Mouse (Mus musculus): ENCODE data around the gene Usp54.
"Not testable (repeated sequence)": the region's sequence is repeated elsewhere in the genome, so short reads cannot be mapped to it uniquely, and the experiment has no call there.

Gene Usp54

GRCm38 (mm10) chr14:20609519-20609918, 31.3 kb downstream of the Usp54 start:
- DNase-seq, result no peak

- peak; percentile 12 to 40 for DNase-seq
Observed at GRCm38 (mm10) chr14:20607396-20608126, 33.3 kb downstream of the Usp54 start.

- DNase-seq, result no peak
Observed at GRCm38 (mm10) chr14:20601287-20601686, 39.6 kb downstream of the Usp54 start.

DNA sequence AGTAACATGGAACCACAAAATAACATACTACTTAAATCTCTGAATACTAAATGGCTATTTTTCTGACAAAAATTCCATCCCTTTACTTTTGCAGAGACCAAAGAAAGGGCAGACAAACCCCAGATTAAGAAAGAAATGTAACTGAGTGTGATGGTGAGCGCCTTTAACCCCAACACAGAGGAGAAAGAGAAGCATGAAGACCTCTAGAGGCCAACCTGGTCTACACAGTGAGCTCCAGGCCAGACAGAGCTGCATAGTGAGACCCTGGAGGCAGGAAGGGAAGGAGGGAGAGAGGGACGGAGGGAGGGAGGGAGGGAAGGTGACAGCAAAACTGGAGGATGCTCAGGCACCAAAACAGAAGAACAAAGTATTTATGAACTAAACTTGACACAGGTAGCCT, 40.7 kb downstream of the Usp54 start:
- DNase-seq, result no peak

DNA sequence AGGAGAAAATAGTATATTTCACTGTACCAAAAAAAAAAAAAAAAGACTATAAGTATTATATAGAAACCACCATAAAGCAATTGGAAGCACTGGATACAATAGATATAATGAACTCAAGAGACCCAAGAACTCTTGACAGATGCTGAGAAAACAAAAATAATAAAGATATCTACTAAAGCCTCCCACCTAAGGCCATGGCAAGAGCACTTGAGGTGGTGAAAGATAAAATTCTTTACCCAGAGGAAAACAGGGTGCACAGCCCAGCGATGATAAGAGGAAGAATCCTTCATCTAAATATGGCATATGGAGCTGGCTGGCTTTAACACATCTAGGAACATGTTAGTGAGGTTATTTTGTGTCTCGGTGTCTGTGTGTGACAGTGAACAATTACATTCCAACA, 41.3 kb downstream of the Usp54 start:
- no peak for DNase-seq

GRCm38 (mm10) chr14:20595781-20596180, 45.1 kb downstream of the Usp54 start:
- DNase-seq, result no peak

- DNase-seq, result no peak
Observed at GRCm38 (mm10) chr14:20587458-20587857, 53.4 kb downstream of the Usp54 start.

DNA sequence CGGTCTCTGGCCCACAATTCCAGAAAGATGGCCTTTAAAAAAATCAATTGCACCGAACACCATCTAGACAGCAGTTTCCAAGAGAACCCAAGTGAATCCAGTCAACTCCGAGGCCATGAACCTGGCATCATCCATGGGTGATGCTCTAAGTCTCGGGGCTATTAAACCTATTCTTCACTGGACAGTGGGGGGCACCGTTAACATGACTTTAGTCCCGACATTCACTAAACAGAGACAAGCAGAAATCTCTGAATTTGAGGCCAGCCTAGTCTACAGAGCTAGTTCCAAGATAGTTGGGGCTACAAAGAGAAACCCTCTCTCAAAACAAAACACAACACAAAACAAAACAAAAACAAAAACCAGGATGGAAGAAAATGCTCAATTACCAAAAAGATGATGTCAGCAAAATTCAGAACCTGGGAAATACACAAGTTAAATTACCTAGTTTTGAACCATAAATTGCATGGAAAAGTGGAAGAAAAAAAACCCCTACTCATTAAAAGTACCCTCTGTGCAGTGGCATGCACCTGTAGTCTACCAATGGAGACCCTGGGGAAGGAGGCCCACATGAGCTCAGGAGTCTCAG, 61.9 kb downstream of the Usp54 start:
- DNase-seq, result no peak

- peak; percentile 79 to 84 for DNase-seq
Observed at GRCm38 (mm10) chr14:20576179-20576578, 64.7 kb downstream of the Usp54 start.

DNA sequence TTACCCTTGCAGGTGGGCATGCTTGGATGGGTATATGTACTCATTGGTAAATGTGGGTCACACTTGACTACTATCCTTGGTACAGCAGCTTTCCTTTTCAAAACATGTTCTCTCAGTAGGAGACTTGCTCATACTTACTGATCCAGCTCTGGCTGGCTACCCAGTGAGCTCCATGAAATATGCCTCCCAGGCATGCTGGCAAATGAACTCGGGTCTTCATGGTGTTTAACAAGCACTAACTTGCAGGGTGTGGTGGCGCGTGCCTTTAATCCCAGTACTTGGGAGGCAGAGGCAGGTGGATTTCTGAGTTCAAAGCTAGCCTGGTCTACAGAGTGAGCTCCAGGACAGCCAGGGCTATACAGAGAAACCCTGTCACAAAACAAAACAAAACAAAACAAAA, 67.7 kb downstream of the Usp54 start:
- not testable (repeated sequence) for DNase-seq

GRCm38 (mm10) chr14:20565256-20566021, 75.4 kb downstream of the Usp54 start:
- DNase-seq, result no peak

GRCm38 (mm10) chr14:20564692-20565091, 76.2 kb downstream of the Usp54 start:
- DNase-seq, result peak; percentile 35 to 48

GRCm38 (mm10) chr14:20561897-20562296, 79.0 kb downstream of the Usp54 start:
- no peak for DNase-seq

DNA sequence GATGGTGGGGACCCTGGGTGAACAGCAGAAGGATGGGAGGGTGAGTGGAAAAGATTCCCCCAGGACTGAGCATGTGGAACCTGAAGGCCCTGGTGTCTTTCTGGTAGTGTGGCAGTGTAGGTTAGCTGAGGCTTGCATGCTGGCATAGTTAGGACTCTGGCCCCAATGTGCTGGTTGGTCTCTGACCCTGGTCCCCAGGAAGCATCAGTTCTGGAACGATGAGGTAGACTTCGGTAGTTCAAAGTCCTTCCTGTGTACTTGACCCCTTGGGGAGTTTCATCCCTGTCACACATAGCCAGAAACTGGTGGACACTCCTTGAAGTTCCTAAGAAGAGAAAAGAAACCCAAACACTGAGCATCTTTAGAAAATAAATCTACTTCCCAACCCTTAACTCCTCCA, 90.7 kb downstream of the Usp54 start:
- no peak for DNase-seq

DNA sequence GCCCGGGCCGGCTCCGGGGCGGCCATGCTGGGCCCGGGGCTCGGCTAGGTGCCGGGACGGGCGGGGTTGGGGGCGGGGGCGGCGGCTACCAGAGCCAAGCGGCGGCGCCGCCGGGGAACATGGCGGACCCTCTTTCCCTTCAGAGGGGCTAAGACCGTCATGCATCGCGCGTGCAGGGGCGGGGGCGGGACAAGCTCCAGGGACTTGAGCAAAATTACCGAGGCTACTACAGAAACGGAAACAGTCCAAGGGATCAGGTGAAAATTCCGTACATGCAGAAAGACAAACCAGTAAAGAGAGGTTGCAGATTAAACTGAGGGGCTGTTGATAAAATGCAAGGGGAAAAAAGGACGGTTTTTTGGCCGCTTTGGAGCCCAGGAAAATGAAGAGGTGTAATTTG, 94.4 kb downstream of the Usp54 start, which contains the start of gene Ppp3cb:
Gene Ppp3cb, minus strand, starts transcription at position 159 of the 400 bp plus-strand sequence.
- peak; percentile 87 to 94 for DNase-seq

GRCm38 (mm10) chr14:20545529-20546331, 95.1 kb downstream of the Usp54 start:
- DNase-seq, result peak; percentile 90 to 94

DNA sequence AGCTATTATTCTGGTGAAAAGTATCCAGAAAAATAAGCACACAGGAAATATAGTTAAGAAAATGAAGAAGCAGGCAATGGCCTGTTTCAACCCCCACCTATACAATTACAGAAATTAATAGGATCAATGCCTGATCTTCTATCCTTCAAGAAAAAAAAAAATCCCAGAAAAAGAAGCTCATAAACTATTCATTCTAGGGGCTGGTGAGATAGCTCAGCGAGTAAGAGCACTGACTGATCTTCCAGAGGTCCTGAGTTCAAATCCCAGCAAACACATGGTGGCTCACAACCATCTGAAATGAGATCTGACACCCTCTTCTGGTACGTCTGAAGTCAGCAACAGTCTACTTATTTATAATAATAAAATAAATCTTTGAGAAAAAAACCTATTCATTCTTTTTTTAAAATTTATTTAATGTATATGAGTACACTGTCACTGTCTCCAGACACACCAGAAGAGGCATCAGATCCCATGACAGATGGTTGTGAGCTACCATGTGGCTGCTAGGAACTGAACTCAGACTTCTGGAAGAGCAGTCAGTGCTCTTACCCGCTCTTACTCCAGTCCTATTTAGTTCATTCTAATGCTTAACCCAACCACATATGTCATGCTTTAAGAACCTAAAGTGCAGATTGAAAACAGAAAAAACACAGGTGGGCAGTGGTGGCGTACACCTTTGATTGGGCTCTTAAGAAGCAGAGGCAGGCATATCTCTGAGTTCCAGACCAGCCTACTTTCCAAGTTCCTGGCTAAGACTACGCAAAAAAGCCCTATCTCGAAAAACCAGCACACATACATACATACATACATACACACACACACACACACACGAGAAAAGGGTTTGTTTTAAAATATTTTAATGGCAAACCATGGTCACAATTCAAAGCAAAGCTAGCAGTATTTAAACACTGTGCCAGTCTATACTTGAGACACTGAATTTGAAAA, 96.1 kb downstream of the Usp54 start:
- no peak for DNase-seq

GRCm38 (mm10) chr14:20529643-20530042, 111.2 kb downstream of the Usp54 start:
- no peak for DNase-seq

- DNase-seq, result no peak
Observed at GRCm38 (mm10) chr14:20520179-20520578, 120.7 kb downstream of the Usp54 start.

- no peak for DNase-seq
Observed at GRCm38 (mm10) chr14:20508424-20508823, 132.4 kb downstream of the Usp54 start.

DNA sequence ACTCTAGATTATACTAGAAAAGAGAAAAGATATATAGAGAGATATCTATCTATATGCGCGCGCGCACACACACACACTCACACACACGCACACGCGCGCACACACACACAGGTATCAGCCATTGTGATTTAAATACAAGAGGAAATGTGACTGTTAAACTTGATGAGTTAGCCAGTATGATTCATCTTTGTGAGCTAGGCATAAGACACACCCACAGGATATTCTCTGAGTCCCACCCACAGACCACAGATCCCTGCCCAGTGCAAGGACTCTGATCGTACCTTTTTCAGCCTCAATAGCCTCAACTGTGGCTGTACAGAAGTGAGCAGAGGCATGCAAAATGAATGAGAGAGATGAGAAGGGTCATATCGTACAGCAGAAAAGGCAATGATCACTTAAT, 137.9 kb downstream of the Usp54 start:
- DNase-seq, result no peak

- no peak for DNase-seq
Observed at GRCm38 (mm10) chr14:20499982-20500381, 140.9 kb downstream of the Usp54 start.

Data from kidney, postnatal 4 days (tissue).